Mouse (Mus musculus) left cerebral cortex, postnatal 14 days (tissue): ENCODE measurements around the gene Dpp3. TPM values are rescaled to one million over a fixed set of nuclear protein-coding genes. Genes with fewer than 3 reads are reported as not detected.
"Not testable (repeated sequence)": the region's sequence is repeated elsewhere in the genome, so short reads cannot be mapped to it uniquely, and the experiment has no call there.

Source experiments
- DNase-seq, 2 experiments: peaks; one replicate each; pipeline ENCODE4 v3.0.0; 2021 to 2022; ENCODE audit warnings: low spot score in 2 of 2, mixed read lengths in 1 of 2
- intact Hi-C: fragments of 180-260 bp; cut with DNase I; formaldehyde crosslinking; loops from one replicate; pipeline ENCODE4 v1.15.1; 2025
- long read RNA-seq, 2 experiments: library from polyadenylated mRNA; stranded (forward); transcript quantifications; one replicate each; pipeline ENCODE4 v2.0.0; 2021
- total RNA-seq, 2 experiments: library from RNA; stranded (reverse); gene quantifications; 2 replicates each; pipeline ENCODE4 v1.2.3; 2021

Gene Dpp3
- total RNA-seq = 10 to 100 TPM; 56.2 to 60.4 TPM
- long read RNA-seq, experiment 1, transcript Dpp3-201 (18 exons, 2,683 nt) = major isoform, 73 of 122 reads
- long read RNA-seq, experiment 1, partial matches to known transcripts = 26 of 122 reads
- long read RNA-seq, experiment 1, other reads (novel, unspliced or antisense) = 23 of 122 reads
- long read RNA-seq, experiment 2, transcript Dpp3-201 (18 exons, 2,683 nt) = major isoform, 63 of 100 reads
- long read RNA-seq, experiment 2, partial matches to known transcripts = 27 of 100 reads
- long read RNA-seq, experiment 2, other reads (novel, unspliced or antisense) = 10 of 100 reads

GRCm38 (mm10) chr19:4927904-4928531 lies at the start of gene Dpp3:
Gene Dpp3 (minus strand): TSS chr19:4928287.
- peak; percentile 98 for DNase-seq
- intact Hi-C loops = no loop called here

DNA sequence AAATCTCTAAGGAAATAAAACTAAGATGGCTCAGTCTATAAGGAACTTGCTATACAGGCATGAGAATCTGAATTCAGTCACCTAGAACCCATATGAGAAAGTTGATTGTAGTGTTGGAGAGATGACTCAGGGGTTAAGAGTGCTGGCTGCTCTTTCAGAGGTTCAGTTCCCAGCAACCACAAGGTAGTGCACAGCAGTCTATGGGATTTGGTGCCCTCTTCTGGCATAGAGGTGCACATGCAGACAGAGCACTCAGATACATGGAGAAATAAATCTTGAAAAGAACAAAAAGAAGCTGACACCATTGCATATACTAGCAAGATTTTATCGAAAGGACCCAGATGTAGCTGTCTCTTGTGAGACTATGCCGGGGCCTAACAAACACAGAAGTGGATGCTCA lies 40.1 kb upstream of the Dpp3 start:
- DNase-seq = no peak
- intact Hi-C loops = no loop called here

DNA sequence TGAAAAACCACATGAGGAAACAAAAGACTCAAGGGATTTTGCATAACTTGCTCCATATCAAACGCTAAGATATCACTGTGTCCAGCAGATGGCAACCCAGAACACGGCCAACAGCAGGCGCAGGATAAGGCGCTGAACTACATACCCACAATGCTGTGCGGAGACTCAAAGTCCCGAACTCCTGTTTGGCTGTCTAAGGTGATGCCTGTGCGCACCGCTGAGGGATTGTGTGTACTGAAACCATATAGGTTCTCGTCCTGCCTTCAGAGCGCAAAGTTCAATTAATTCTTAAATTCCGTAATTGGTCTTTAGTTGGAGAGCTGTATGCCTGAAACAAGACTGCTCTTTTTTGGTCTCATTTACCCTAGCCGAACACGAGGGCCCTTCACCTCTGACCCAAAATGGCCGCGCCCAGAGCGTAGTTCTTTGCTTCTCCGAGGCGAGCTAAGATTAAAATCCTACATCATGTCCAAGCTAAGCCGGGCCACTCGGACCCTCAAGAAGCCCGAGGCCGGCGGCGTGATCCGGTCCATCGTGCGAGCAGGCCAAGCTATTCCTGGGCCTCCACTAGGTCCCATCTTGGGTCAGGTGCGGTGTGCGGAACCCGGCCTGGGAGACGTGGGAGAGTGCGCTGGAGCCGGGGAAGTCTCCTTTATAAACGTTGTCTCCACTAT lies 34.0 kb upstream of the Dpp3 start, which contains the start of gene Mrpl11:
TSS of gene Mrpl11 (plus strand) at position 220 of the 674 bp plus-strand sequence.
- intact Hi-C loops = loop anchor here (5.0 kb wide), 1 partner anchor 40 kb away; no protein-coding TSS in a partner anchor
- DNase-seq = peak; percentile 92 to 96

DNA sequence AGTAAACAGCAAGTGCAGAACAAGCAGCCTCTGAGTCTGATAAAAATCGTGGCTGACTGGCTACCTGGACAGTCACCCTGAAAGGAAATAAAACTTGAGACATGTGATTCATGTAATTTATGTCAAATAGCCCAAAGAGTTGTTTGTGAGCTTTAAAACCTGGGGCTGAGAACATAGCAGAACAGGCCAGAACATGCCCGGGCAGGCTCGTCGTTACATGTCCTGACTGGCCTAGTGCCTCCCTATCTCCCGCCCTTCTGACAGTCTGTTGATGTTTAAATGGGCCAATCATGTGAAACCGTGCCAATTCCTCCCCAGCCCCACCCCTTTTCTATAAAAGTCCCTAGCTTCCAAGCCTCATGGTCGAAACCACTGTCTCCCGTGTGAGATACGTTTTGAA lies 20.6 kb upstream of the Dpp3 start:
- DNase-seq, intact Hi-C loops: not testable (repeated sequence)

GRCm38 (mm10) chr19:4945540-4945939 lies 17.5 kb upstream of the Dpp3 start:
- no peak for DNase-seq
- intact Hi-C loops = no loop called here

- peak in 1 of 2 experiments; percentile 34 for DNase-seq
- intact Hi-C loops = no loop called here
Measured at GRCm38 (mm10) chr19:4943253-4943588, 15.1 kb upstream of the Dpp3 start.

- DNase-seq = peak; percentile 77 to 79
Measured at GRCm38 (mm10) chr19:4942551-4943252, 14.6 kb upstream of the Dpp3 start, which contains the start of gene Peli3. Gene Peli3 (minus strand): TSS chr19:4943127.

DNA sequence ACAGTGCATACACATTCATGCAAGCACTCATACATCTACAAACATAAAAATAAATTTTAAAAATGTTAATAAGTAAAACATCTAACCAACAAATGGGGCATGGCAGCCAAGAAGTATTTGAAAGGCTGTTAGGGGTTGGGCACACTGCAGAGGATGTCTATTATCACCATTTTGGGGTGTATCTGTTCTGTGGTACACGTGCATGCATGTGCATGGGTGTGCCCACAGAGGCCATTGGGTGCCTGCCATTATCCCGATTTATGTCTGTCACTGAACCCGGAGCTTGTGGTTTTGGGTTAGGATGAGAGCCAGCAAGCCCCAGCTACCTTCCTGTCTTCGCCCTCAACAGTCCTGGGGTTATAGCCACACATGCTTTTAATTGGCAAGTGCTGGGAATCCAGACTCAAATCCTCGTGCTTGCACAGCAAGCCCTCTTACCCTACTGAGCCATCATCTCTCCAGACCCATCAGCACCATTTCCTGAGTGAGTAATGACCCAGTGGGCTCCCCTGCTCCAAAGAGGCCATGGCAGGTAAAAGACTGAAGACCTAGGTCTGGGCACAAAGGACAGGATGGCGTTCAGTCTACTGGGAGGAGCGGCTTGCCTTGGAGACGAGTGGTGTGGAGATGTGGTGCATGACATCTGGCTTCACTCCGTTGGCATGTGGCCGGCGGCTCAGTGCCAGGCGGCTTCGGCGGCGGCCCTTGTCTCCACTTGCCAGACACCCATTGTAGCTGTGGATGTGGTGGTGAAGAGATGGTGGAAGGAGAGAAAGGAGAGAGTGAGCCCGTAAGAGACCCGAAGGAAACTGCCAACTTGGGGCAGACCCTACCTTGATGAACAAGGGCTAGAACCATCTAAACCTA lies 9.6 kb upstream of the Dpp3 start:
- intact Hi-C loops = no loop called here
- no peak for DNase-seq

More at GRCm38 (mm10) chr19:4942551-4943252, 14.6 kb upstream of the Dpp3 start, which contains the start of gene Peli3:
- intact Hi-C loops = no loop called here

DNA sequence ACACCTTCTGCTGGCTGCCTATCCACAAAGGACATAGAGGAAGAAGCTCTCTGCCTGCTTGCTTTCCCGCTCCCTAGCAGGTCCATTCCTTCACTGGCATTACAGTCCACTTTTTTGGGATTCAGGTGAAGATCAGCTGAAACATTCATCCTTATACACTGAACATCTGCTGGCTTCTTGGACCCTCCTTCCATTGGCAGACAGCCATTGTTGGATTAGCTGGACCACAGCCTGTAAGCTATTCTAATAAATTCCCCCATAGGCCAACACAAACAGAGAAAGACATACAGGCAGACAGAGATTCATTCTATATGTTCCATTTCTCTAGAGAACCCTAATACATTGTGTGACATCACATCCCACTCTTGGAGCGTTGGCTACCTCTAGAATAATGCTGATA lies 8.8 kb upstream of the Dpp3 start:
- intact Hi-C loops = no loop called here
- DNase-seq = no peak

DNA sequence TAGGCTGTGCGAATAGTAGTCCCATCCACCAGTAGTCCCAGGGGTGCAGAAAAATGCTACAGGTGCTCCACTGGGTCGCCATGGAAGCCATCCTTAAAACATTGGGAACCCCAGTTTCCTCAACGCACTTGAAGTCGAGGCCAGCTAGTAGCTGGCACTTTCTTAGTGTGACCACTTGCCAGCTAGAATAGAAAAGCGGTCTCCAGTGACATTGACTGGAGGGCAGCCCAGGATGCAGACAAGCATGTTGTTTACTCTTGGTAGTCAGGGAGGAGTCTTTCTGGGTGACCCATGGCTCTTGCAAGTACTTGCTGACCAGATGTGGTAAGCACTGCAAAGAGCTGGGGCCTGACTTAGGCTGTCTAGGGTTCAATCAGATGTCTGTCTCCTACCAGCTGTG lies 694 bp upstream of the Dpp3 start:
- peak in 1 of 2 experiments; percentile 32 for DNase-seq
- intact Hi-C loops = no loop called here

DNA sequence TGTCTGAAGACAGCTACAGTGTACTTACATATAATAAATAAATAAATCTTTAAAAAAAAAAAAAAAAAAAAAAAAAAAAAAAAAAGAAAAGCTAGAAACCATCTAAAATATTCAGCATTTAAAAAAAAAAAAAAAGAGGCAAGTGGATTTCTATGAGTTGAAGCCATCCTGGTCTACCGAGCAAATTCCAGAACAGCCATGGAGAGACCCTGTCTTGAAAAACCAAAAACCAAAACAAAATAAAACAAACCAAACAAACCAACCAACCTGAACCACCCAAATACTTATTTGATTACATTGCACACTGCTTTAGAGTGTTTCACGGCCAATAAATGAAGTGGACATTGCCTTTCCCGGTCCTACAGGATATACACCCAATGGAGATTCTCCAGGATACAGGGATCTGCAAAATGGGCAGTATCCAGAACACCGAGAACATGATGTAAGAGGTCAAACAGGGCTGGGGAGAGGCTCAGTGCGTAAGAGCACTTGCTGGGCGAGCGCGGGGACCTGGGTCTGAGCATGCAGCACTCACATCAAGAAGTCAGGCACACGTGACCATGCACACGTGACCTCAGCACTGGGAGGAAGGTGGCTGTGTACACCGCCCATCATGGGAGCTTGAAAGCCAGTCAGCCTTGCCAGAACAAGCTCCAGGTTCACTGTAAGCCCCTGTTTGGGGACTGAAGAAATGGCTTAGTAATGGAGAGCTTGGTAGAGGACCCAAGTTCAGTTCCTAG lies 2.8 kb downstream of the Dpp3 start:
- intact Hi-C loops = no loop called here

DNA sequence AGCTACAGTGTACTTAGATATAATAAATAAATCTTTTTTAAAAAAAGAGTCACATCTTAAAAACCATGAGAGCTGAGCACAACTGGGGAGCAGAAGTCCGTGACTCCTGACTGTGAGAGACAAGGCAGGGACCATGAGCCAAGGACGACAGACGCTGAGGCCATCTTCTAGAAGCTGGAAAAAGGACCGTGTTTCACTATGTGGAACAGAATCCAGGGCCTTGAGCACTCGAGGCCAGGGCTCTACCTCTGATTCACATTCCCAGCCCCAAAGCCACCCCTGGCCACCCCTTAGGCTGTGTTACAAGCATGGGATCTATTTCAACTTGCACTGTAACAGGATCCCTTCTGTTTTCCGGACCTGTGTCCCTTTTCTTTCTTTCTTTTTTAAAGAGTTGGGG lies 8.4 kb downstream of the Dpp3 start:
- DNase-seq = no peak
- intact Hi-C loops = no loop called here

More for the DNA sequence above, 2.8 kb downstream of the Dpp3 start:
- DNase-seq = no peak

GRCm38 (mm10) chr19:4916827-4917226 lies 11.3 kb downstream of the Dpp3 start:
- intact Hi-C loops = no loop called here
- DNase-seq = no peak

- no peak for DNase-seq
Measured at GRCm38 (mm10) chr19:4915924-4916603, 12.0 kb downstream of the Dpp3 start.

GRCm38 (mm10) chr19:4909376-4909775 lies 18.7 kb downstream of the Dpp3 start:
- DNase-seq = no peak
- intact Hi-C loops = loop anchor here (10.0 kb wide), 1 partner anchor 285 kb away; the partner anchor contains the start of gene Rce1

More at GRCm38 (mm10) chr19:4915924-4916603, 12.0 kb downstream of the Dpp3 start:
- intact Hi-C loops = no loop called here

GRCm38 (mm10) chr19:4908107-4908506 lies 20.0 kb downstream of the Dpp3 start:
- DNase-seq = peak; percentile 27 to 48
- intact Hi-C loops = loop anchor here (10.0 kb wide), 1 partner anchor 283 kb away; the partner anchor contains the start of gene Rce1
